12 mouse cellular contexts compared by ENCODE assay signal in genomic region chr12:70498091-70498490, GRCm38 (mm10).
"Had no signal": no experiment of that assay in that cellular context is flagged by ENCODE, and none has a peak within 500 bp of the region (broad histone marks: within the 10 kb centered on the region; RNA-seq: fewer than 3 reads in every experiment).

No protein-coding gene starts in this region.

- ATAC-seq: lung, postnatal 0 days had no signal

- H3K27ac ChIP-seq: liver, embryonic 15.5 days had no signal

- H3K9me3 ChIP-seq: limb, embryonic 10.5 days; liver, embryonic 15.5 days had no signal

- H3K4me2 ChIP-seq: liver, embryonic 11.5 days; liver, embryonic 15.5 days had no signal

- H3K36me3 ChIP-seq: limb, embryonic 10.5 days; liver, embryonic 15.5 days had no signal

- H3K4me3 ChIP-seq: limb, embryonic 10.5 days; liver, embryonic 15.5 days had no signal

- H3K9ac ChIP-seq: liver, embryonic 15.5 days had no signal

- H3K27me3 ChIP-seq: liver, embryonic 15.5 days had no signal

- DNase-seq: kidney, adult 2 months; kidney, postnatal 25 days; layer of hippocampus, adult 9-11 months; lung, adult 2 months; lung, postnatal 36 days; right cerebral cortex, adult 18-20 months; right cerebral cortex, postnatal 25 days; thymus, postnatal 36 days had no signal
